Mouse (Mus musculus) CH12.LX (cell line): ENCODE results near the gene C2cd4b. TPM values are rescaled to one million over a fixed set of nuclear protein-coding genes. Genes with fewer than 3 reads are reported as not detected.

Source experiments
- DNase-seq: peaks from one replicate; pipeline ENCODE4 v3.0.0-alpha.2; 2013; ENCODE audit errors: extremely low read depth
- H3K27ac ChIP-seq: 2 replicates; pipeline ENCODE4 v1.5.1; 2012; ENCODE audit warnings: low read depth, mild to moderate bottlenecking, control low read depth, moderate library complexity; ENCODE audit not compliant: insufficient read depth
- H3K27me3 ChIP-seq: replicated peaks from 2 replicates; pipeline ENCODE3; 2012; ENCODE audit warnings: inconsistent platforms
- H3K36me3 ChIP-seq, 2 experiments: replicated peaks in 1 of 2; 2 replicates each; pipeline versions ENCODE3 to v1.6.1; 2012; ENCODE audit warnings: inconsistent platforms in 1 of 2, low read length in 1 of 2, mild to moderate bottlenecking in 1 of 2, mixed read lengths in 1 of 2, moderate library complexity in 1 of 2; ENCODE audit not compliant: control insufficient read depth in 1 of 2, insufficient read depth in 1 of 2
- H3K4me1 ChIP-seq, 2 experiments: 2 replicates each; pipeline ENCODE4 v1.6.1; 2012; ENCODE audit warnings: inconsistent platforms in 1 of 2, moderate library complexity in 1 of 2; ENCODE audit not compliant: insufficient read depth in 2 of 2, control insufficient read depth in 1 of 2
- H3K4me2 ChIP-seq: 2 replicates; pipeline ENCODE4 v1.6.1; 2012; ENCODE audit warnings: low read depth, mild to moderate bottlenecking, control low read depth; ENCODE audit not compliant: poor library complexity, insufficient read depth, severe bottlenecking
- H3K4me3 ChIP-seq, 3 experiments: fragments of 150-350 bp in 1 of 3; sonication (generic) in 1 of 3; replicated peaks in 1 of 3; 2 replicates each; pipeline versions ENCODE3 to v1.5.1; 2011 to 2012; ENCODE audit warnings: low read depth in 2 of 3, low read length in 2 of 3, mild to moderate bottlenecking in 2 of 3, moderate library complexity in 2 of 3, control low read depth in 1 of 3, improper control_type of control experiment in 1 of 3, inconsistent platforms in 1 of 3, mixed read lengths in 1 of 3; ENCODE audit not compliant: poor library complexity in 1 of 3
- H3K79me2 ChIP-seq: replicated peaks from 2 replicates; pipeline ENCODE4 v1.6.1; 2012; ENCODE audit warnings: mild to moderate bottlenecking, moderate library complexity; ENCODE audit not compliant: control insufficient read depth, poor library complexity, insufficient read depth, severe bottlenecking; ENCODE audit errors: extremely low read depth
- H3K9ac ChIP-seq: 2 replicates; pipeline ENCODE4 v1.6.1; 2012; ENCODE audit warnings: low read depth, mild to moderate bottlenecking, control low read depth, moderate library complexity; ENCODE audit not compliant: insufficient read depth
- H3K9me3 ChIP-seq: replicated peaks from 2 replicates; pipeline ENCODE3; 2012; ENCODE audit warnings: low read length, inconsistent platforms, mixed read lengths
- BHLHE40 ChIP-seq: IDR thresholded peaks from 2 replicates; pipeline ENCODE4 v1.6.1; 2011; ENCODE audit warnings: mild to moderate bottlenecking, low read depth, low read length, improper control_type of control experiment
- CHD2 ChIP-seq: IDR thresholded peaks from 2 replicates; pipeline ENCODE4 v1.6.1; 2011; ENCODE audit warnings: low read length, improper control_type of control experiment
- CTCF ChIP-seq, 2 experiments: IDR thresholded peaks in 1 of 2; conservative IDR thresholded peaks in 1 of 2; 2 replicates each; pipeline ENCODE4 v1.5.1; 2011 to 2012; ENCODE audit warnings: low read depth in 2 of 2, low read length in 2 of 2, improper control_type of control experiment in 1 of 2, inconsistent platforms in 1 of 2, mild to moderate bottlenecking in 1 of 2, moderate library complexity in 1 of 2
- E2F4 ChIP-seq: IDR thresholded peaks from 2 replicates; pipeline ENCODE4 v1.6.1; 2011; ENCODE audit warnings: low read depth, low read length, improper control_type of control experiment; ENCODE audit not compliant: insufficient replicate concordance
- ELF1 ChIP-seq: IDR thresholded peaks from 2 replicates; pipeline ENCODE4 v1.6.1; 2014; ENCODE audit warnings: low read depth, mild to moderate bottlenecking, inconsistent platforms, low read length, improper control_type of control experiment
- EP300 ChIP-seq: IDR thresholded peaks from 2 replicates; pipeline ENCODE4 v1.6.1; 2011; ENCODE audit warnings: low read length, improper control_type of control experiment
- ETS1 ChIP-seq: conservative IDR thresholded peaks from 2 replicates; pipeline ENCODE4 v1.6.1; 2012; ENCODE audit warnings: low read depth, mild to moderate bottlenecking, inconsistent platforms, low read length, improper control_type of control experiment, moderate library complexity
- GABPA ChIP-seq: IDR thresholded peaks from 2 replicates; pipeline ENCODE4 v1.6.1; 2012; ENCODE audit warnings: low read depth, low read length, improper control_type of control experiment, inconsistent platforms; ENCODE audit not compliant: insufficient replicate concordance
- IRF4 ChIP-seq: IDR thresholded peaks from 2 replicates; pipeline ENCODE4 v1.6.1; 2014; ENCODE audit warnings: low read depth, mild to moderate bottlenecking, inconsistent platforms, low read length, improper control_type of control experiment
- JUN ChIP-seq: IDR thresholded peaks from 2 replicates; pipeline ENCODE4 v1.6.1; 2011; ENCODE audit warnings: low read depth, mild to moderate bottlenecking, low read length, improper control_type of control experiment, moderate library complexity; ENCODE audit not compliant: insufficient read depth
- MAFK ChIP-seq: IDR thresholded peaks from 2 replicates; pipeline ENCODE4 v1.6.1; 2011; ENCODE audit warnings: low read length, improper control_type of control experiment; ENCODE audit not compliant: insufficient replicate concordance
- MAX ChIP-seq: IDR thresholded peaks from 2 replicates; pipeline ENCODE4 v1.6.1; 2011; ENCODE audit warnings: low read length, improper control_type of control experiment
- MEF2A ChIP-seq: IDR thresholded peaks from 2 replicates; pipeline ENCODE4 v1.6.1; 2014; ENCODE audit warnings: low read depth, mild to moderate bottlenecking, inconsistent platforms, low read length, improper control_type of control experiment, borderline replicate concordance
- NRF1 ChIP-seq: IDR thresholded peaks from 2 replicates; pipeline ENCODE4 v1.6.1; 2014; ENCODE audit warnings: low read depth, mild to moderate bottlenecking, inconsistent platforms, low read length, improper control_type of control experiment, moderate library complexity
- PAX5 ChIP-seq: IDR thresholded peaks from 2 replicates; pipeline ENCODE4 v1.6.1; 2012; ENCODE audit warnings: low read length, inconsistent platforms, mixed read lengths
- RAD21 ChIP-seq: IDR thresholded peaks from 2 replicates; pipeline ENCODE4 v1.6.1; 2011; ENCODE audit warnings: low read depth, mild to moderate bottlenecking, low read length, improper control_type of control experiment, moderate library complexity
- SIN3A ChIP-seq: IDR thresholded peaks from 2 replicates; pipeline ENCODE4 v1.6.1; 2012; ENCODE audit warnings: low read length, improper control_type of control experiment, inconsistent platforms
- SMC3 ChIP-seq: IDR thresholded peaks from 2 replicates; pipeline ENCODE4 v1.6.1; 2011; ENCODE audit warnings: low read depth, low read length, improper control_type of control experiment
- TBP ChIP-seq: conservative IDR thresholded peaks from 2 replicates; pipeline ENCODE4 v1.6.1; 2011; ENCODE audit warnings: low read depth, low read length, improper control_type of control experiment
- TCF12 ChIP-seq: IDR thresholded peaks from 2 replicates; pipeline ENCODE4 v1.6.1; 2014; ENCODE audit warnings: low read depth, mild to moderate bottlenecking, inconsistent platforms, low read length, improper control_type of control experiment
- UBTF ChIP-seq: IDR thresholded peaks from 2 replicates; pipeline ENCODE4 v1.6.1; 2012; ENCODE audit warnings: low read depth, mild to moderate bottlenecking, inconsistent platforms, low read length, improper control_type of control experiment, moderate library complexity
- dilution Hi-C: fragments of 300-500 bp; cut with MboI; formaldehyde crosslinking; loops from 2 replicates; pipeline ENCODE4 v1.14.3; 2020; ENCODE audit warnings: low sequenced_read_pairs; ENCODE audit not compliant: extremely low pct_unique_long_range_greater_than_20kb, extremely low pct_ligation_motif_present
- in situ Hi-C: fragments of 300-500 bp; cut with MboI; formaldehyde crosslinking; loops from 3 replicates; pipeline ENCODE4 v1.14.3; 2019; ENCODE audit warnings: low sequenced_read_pairs, low pct_ligation_motif_present, low pct_unique_long_range_greater_than_20kb, mixed read lengths
- polyA plus RNA-seq: library from polyadenylated mRNA; unstranded; fragments of >175 nt; gene quantifications from 2 replicates; pipeline ENCODE4 v1.2.1, GENCODE M21; 2012; ENCODE audit warnings: low read depth; ENCODE audit not compliant: insufficient read length
- total RNA-seq, 2 experiments: library from RNA; depleted of rRNA; stranded (reverse); fragments of 300-350 nt in 1 of 2; fragments of >200 nt in 1 of 2; gene quantifications; 2 replicates each; pipeline ENCODE4 v1.2.3; 2012 to 2014

The C2cd4b gene
- total and polyA plus RNA-seq, 3 experiments: not detected

DNA sequence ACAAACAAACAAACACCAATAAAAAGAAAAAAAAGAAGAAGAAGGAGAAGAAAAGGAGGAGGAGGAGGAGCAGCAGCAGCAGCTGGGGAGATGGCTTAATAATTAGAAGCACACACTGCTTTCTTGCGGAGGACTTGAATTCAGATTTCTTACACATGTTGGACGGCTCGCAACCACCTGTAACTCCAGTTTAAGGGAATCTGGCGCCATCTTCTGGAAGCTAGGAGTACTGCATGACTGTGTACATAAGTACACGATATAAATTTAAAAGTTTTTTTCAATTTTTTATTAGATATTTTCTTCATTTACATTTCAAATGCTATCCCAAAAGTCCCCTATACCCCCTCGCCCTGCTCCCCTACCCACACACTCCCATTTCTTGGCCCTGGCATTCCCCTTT, 43.0 kb downstream of the C2cd4b start:
- H3K27ac ChIP-seq: no peak overlapping the region
- no peaks in the 10 kb centered on the region for H3K27me3 ChIP-seq
- TF ChIP-seq MAFK (no peak), RAD21 (peak; percentile 69), CTCF (conservative IDR thresholded peaks at IDR 0.05 in 1 of 2, IDR thresholded peaks at IDR 0.05 in 1 of 2; ENCODE audit: low read depth in 2 of 2, low read length in 2 of 2) (peak; percentile 56 to 73; a peak in 3 of 4 replicates), SMC3 (peak; percentile 77)
- H3K79me2 ChIP-seq: no peaks in the 10 kb centered on the region
- in situ Hi-C loops: no loop called here
- no peak overlapping the region for H3K4me3 ChIP-seq
- dilution Hi-C loops: no loop called here
- peaks cover 6 to 18% of the 10 kb centered on the region in 2 experiments for H3K4me1 ChIP-seq
- no peaks in the 10 kb centered on the region for H3K9me3 ChIP-seq
- no peak overlapping the region for H3K9ac ChIP-seq
- H3K4me2 ChIP-seq: no peak overlapping the region
- peak; percentile 50 for DNase-seq
- no peaks in the 10 kb centered on the region for H3K36me3 ChIP-seq

DNA sequence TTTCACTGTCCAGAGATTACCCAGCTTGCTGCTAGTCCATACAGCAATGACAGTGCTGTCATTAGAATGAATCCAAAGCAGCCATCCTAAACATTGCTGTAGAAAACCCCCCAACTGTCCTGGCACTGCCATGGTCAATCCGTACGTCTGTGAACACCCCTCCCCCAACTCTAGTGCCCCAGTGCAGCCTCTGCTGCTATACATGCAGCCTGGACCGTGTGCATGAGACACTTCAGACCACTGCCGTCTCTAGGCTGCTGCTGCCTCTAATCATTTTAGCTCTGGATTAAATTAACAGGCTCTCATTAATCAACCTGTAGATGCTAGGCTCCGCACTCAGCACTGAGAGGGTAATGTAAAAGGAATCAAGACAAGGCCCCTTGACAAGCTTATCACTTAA, 47.8 kb downstream of the C2cd4b start:
- Histone ChIP-seq H3K9ac (no peak overlapping the region), H3K79me2 (no peaks in the 10 kb centered on the region), H3K4me3 (no peak overlapping the region)
- dilution Hi-C loops: no loop called here
- TF ChIP-seq TCF12 (no peak), NRF1 (no peak), EP300 (no peak), MEF2A (no peak), TBP (no peak), SIN3A (no peak), E2F4 (no peak), BHLHE40 (no peak), SMC3 (no peak), PAX5 (no peak), ETS1 (no peak), IRF4 (no peak), JUN (no peak), MAX (no peak), GABPA (no peak), CHD2 (no peak), UBTF (no peak), ELF1 (no peak)
- TF ChIP-seq, all 38 proteins: peak for 0
- no peaks in the 10 kb centered on the region for H3K36me3 ChIP-seq
- peaks cover 0 to 2% of the 10 kb centered on the region in 2 experiments; a peak in 1 of 4 replicates for H3K4me1 ChIP-seq
- no peaks in the 10 kb centered on the region for H3K9me3 ChIP-seq
- H3K27ac ChIP-seq: no peak overlapping the region
- no peak for DNase-seq
- no peak overlapping the region for H3K4me2 ChIP-seq
- in situ Hi-C loops: no loop called here
- no peaks in the 10 kb centered on the region for H3K27me3 ChIP-seq
